Mouse (Mus musculus) kidney, adult 2 months (tissue): Measurements from ENCODE around the gene Arhgef10l. TPM values are rescaled to one million over a fixed set of nuclear protein-coding genes. Genes with fewer than 3 reads are reported as not detected.

Experiments
- DNase-seq: peaks from one replicate; pipeline ENCODE4 v3.0.0; 2021
- H3K27ac ChIP-seq: fragments of 200-500 bp; 2 replicates; pipeline ENCODE4 v1.5.1; 2012; ENCODE audit warnings: low read depth, low read length, control low read depth, inconsistent platforms; ENCODE audit not compliant: insufficient read depth
- H3K27me3 ChIP-seq: fragments of 200-500 bp; replicated peaks from 2 replicates; pipeline ENCODE4 v1.6.1; 2012; ENCODE audit warnings: mild to moderate bottlenecking, moderate library complexity, low read length, inconsistent platforms; ENCODE audit not compliant: control insufficient read depth, insufficient read depth
- H3K36me3 ChIP-seq: fragments of 200-500 bp; 2 replicates; pipeline ENCODE4 v1.6.1; 2012; ENCODE audit warnings: mild to moderate bottlenecking, moderate library complexity, low read length, inconsistent platforms; ENCODE audit not compliant: control insufficient read depth, insufficient read depth
- H3K4me1 ChIP-seq: fragments of 200-500 bp; 2 replicates; pipeline ENCODE4 v1.6.1; 2011; ENCODE audit warnings: low read length; ENCODE audit not compliant: control insufficient read depth, insufficient read depth
- H3K4me3 ChIP-seq: fragments of 200-500 bp; 2 replicates; pipeline ENCODE4 v1.5.1; 2011; ENCODE audit warnings: mild to moderate bottlenecking, low read depth, low read length, control low read depth; ENCODE audit not compliant: insufficient read depth
- CTCF ChIP-seq: fragments of 200-500 bp; conservative IDR thresholded peaks from 2 replicates; pipeline ENCODE4 v1.5.1; 2011; ENCODE audit warnings: low read depth, mild to moderate bottlenecking, control low read depth, low read length, moderate library complexity, mixed read lengths; ENCODE audit not compliant: insufficient read depth, insufficient read length
- POLR2A ChIP-seq: fragments of 200-500 bp; IDR thresholded peaks from one replicate; pipeline ENCODE4 v1.6.1; 2011; ENCODE audit warnings: low read depth, low read length, control low read depth
- whole genome bisulfite sequencing: fragments of 180-500 bp; shearing (Covaris S2); methylation state at CpG from one replicate; pipeline ENCODE4 v1.1.7; 2018; 5-methylcytosine and 5-hydroxymethylcytosine counted together
- polyA plus RNA-seq: library from polyadenylated mRNA; depleted of rRNA; stranded (reverse); fragments of >200 nt; gene quantifications from 2 replicates; pipeline ENCODE4 v1.2.3, GENCODE M21; 2012

Gene Arhgef10l
- polyA plus RNA-seq, 1 experiment: 42.0 TPM

GRCm38 (mm10) chr4:140673527-140674264 lies 7.9 kb upstream of the Arhgef10l start:
- 42% methylated on average over 12 of the region's 12 CpGs for WGBS
- no peak for TF ChIP-seq POLR2A
- TF ChIP-seq CTCF: no peak
- peaks cover 4% of the 10 kb centered on the region for H3K4me1 ChIP-seq
- peak; percentile 46 for DNase-seq
- no peaks in the 10 kb centered on the region for H3K27me3 ChIP-seq
- H3K4me3 ChIP-seq: no peak overlapping the region
- no peak overlapping the region for H3K27ac ChIP-seq
- no peaks in the 10 kb centered on the region for H3K36me3 ChIP-seq

- Histone ChIP-seq H3K27ac (no peak overlapping the region), H3K27me3 (no peaks in the 10 kb centered on the region), H3K4me3 (no peak overlapping the region), H3K4me1 (0 out of 2 replicates have a peak, but pooled peaks cover 4% of the 10 kb centered on the region), H3K36me3 (no peaks in the 10 kb centered on the region)
- DNase-seq: no peak
- TF ChIP-seq CTCF (no peak), POLR2A (no peak)
- WGBS: 83% methylated on average over 8 of the region's 8 CpGs
Observed at GRCm38 (mm10) chr4:140667802-140668201, 2.0 kb upstream of the Arhgef10l start.

GRCm38 (mm10) chr4:140665053-140665452 lies 759 bp downstream of the Arhgef10l start:
- H3K4me1 ChIP-seq: 0 out of 2 replicates have a peak, but pooled peaks cover 4% of the 10 kb centered on the region
- TF ChIP-seq POLR2A: no peak
- no peak for TF ChIP-seq CTCF
- 65% methylated on average over 7 of the region's 7 CpGs for WGBS
- H3K36me3 ChIP-seq: no peaks in the 10 kb centered on the region
- H3K27me3 ChIP-seq: no peaks in the 10 kb centered on the region
- DNase-seq: no peak
- no peak overlapping the region for H3K4me3 ChIP-seq
- peak overlapping the region; percentile 35; the same call in 1 of the 2 replicates for H3K27ac ChIP-seq

- WGBS: 70% methylated on average over 10 of the region's 10 CpGs
- DNase-seq: no peak
- Histone ChIP-seq H3K27me3 (no peaks in the 10 kb centered on the region), H3K4me1 (0 out of 2 replicates have a peak, but pooled peaks cover 4% of the 10 kb centered on the region), H3K36me3 (no peaks in the 10 kb centered on the region), H3K4me3 (no peak overlapping the region), H3K27ac (no peak overlapping the region)
- TF ChIP-seq POLR2A: no peak
- no peak for TF ChIP-seq CTCF
Observed at GRCm38 (mm10) chr4:140662882-140663585, 2.8 kb downstream of the Arhgef10l start.

GRCm38 (mm10) chr4:140662453-140662852 lies 3.4 kb downstream of the Arhgef10l start:
- no peaks in the 10 kb centered on the region for H3K27me3 ChIP-seq
- H3K27ac ChIP-seq: peak overlapping the region; percentile 54; the same call in 1 of the 2 replicates
- H3K36me3 ChIP-seq: no peaks in the 10 kb centered on the region
- H3K4me3 ChIP-seq: no peak overlapping the region
- 51% methylated on average over 7 of the region's 7 CpGs for WGBS
- DNase-seq: peak; percentile 47
- H3K4me1 ChIP-seq: peaks cover 8% of the 10 kb centered on the region
- no peak for TF ChIP-seq CTCF
- TF ChIP-seq POLR2A: no peak

- 52% methylated on average over 18 of the region's 18 CpGs for WGBS
- Histone ChIP-seq H3K4me3 (peak overlapping the region; percentile 17; the same call in 1 of the 2 replicates), H3K4me1 (peaks cover 12% of the 10 kb centered on the region), H3K27me3 (no peaks in the 10 kb centered on the region), H3K27ac (peak overlapping the region; percentile 54), H3K36me3 (no peaks in the 10 kb centered on the region)
- DNase-seq: peak; percentile 67
- TF ChIP-seq POLR2A (no peak), CTCF (no peak)
Observed at GRCm38 (mm10) chr4:140661406-140662022, 4.3 kb downstream of the Arhgef10l start.
